Mouse (Mus musculus): ENCODE results near the gene Tspan13. TPM values are rescaled to one million over a fixed set of nuclear protein-coding genes. Genes with fewer than 3 reads are reported as not detected.

Gene Tspan13
- total and polyA plus RNA-seq, 2 experiments from 2014 or later = 250 to 378 TPM

- no peak overlapping the region for H3K9ac ChIP-seq (replicated peaks; ENCODE audit: low read length)
- TF ChIP-seq CTCF (IDR thresholded peaks at IDR 0.05; ENCODE audit: low read depth) = no peak
- H3K9me3 ChIP-seq (ENCODE audit: low read length) = no peaks in the 10 kb centered on the region
- no peaks in the 10 kb centered on the region for H3K36me3 ChIP-seq (ENCODE audit: insufficient read depth, low read length)
- no peaks in the 10 kb centered on the region for H3K4me1 ChIP-seq (ENCODE audit: insufficient read depth, low read length)
- 95% methylated on average over 9 of the region's 9 CpGs for WGBS
- H3K27ac ChIP-seq = no peak overlapping the region
- H3K4me2 ChIP-seq (ENCODE audit: low read depth, low read length) = no peak overlapping the region
- DNase-seq (ENCODE audit: low spot score) = no peak
- H3K4me3 ChIP-seq (ENCODE audit: low read length) = no peak overlapping the region
- no peaks in the 10 kb centered on the region for H3K27me3 ChIP-seq (ENCODE audit: insufficient read depth, low read length)
- ATAC-seq = no peak
Observed at GRCm38 (mm10) chr12:35983472-35983871, 58.8 kb downstream of the Tspan13 start.

- DNase-seq (ENCODE audit: low spot score) (peak; percentile 27), ATAC-seq (peak; percentile 86)
- H3K9me3 ChIP-seq (ENCODE audit: low read length) = no peaks in the 10 kb centered on the region
- H3K4me2 ChIP-seq (ENCODE audit: low read depth, low read length) = no peak overlapping the region
- WGBS = 30% methylated on average over 6 of the region's 6 CpGs
- H3K27me3 ChIP-seq (ENCODE audit: insufficient read depth, low read length) = no peaks in the 10 kb centered on the region
- no peak for TF ChIP-seq CTCF (IDR thresholded peaks at IDR 0.05; ENCODE audit: low read depth)
- no peak overlapping the region for H3K4me3 ChIP-seq (ENCODE audit: low read length)
- H3K36me3 ChIP-seq (ENCODE audit: insufficient read depth, low read length) = no peaks in the 10 kb centered on the region
- no peak overlapping the region for H3K27ac ChIP-seq
- no peaks in the 10 kb centered on the region for H3K4me1 ChIP-seq (ENCODE audit: insufficient read depth, low read length)
- H3K9ac ChIP-seq (replicated peaks; ENCODE audit: low read length) = no peak overlapping the region
Observed at GRCm38 (mm10) chr12:35981732-35982360, 60.5 kb downstream of the Tspan13 start.

GRCm38 (mm10) chr12:35979625-35980024 lies 62.7 kb downstream of the Tspan13 start:
- no peak for ATAC-seq
- Histone ChIP-seq H3K27me3 (ENCODE audit: insufficient read depth, low read length) (no peaks in the 10 kb centered on the region), H3K4me3 (ENCODE audit: low read length) (no peak overlapping the region), H3K9ac (replicated peaks; ENCODE audit: low read length) (no peak overlapping the region), H3K4me1 (ENCODE audit: insufficient read depth, low read length) (no peaks in the 10 kb centered on the region), H3K4me2 (ENCODE audit: low read depth, low read length) (no peak overlapping the region), H3K27ac (no peak overlapping the region), H3K36me3 (ENCODE audit: insufficient read depth, low read length) (no peaks in the 10 kb centered on the region), H3K9me3 (ENCODE audit: low read length) (no peaks in the 10 kb centered on the region)
- WGBS = 86% methylated on average over 5 of the region's 5 CpGs
- no peak for DNase-seq (ENCODE audit: low spot score)
- TF ChIP-seq CTCF (IDR thresholded peaks at IDR 0.05; ENCODE audit: low read depth) = no peak

GRCm38 (mm10) chr12:35977633-35978246 lies 64.6 kb downstream of the Tspan13 start:
- 32% methylated on average over 6 of the region's 6 CpGs for WGBS

GRCm38 (mm10) chr12:35975898-35976297 lies 66.4 kb downstream of the Tspan13 start:
- 80% methylated on average over 3 of the region's 3 CpGs for WGBS

More at GRCm38 (mm10) chr12:35977633-35978246, 64.6 kb downstream of the Tspan13 start:
- H3K27me3 ChIP-seq (ENCODE audit: insufficient read depth, low read length) = no peaks in the 10 kb centered on the region
- no peak overlapping the region for H3K4me2 ChIP-seq (ENCODE audit: low read depth, low read length)
- H3K36me3 ChIP-seq (ENCODE audit: insufficient read depth, low read length) = no peaks in the 10 kb centered on the region
- no peak overlapping the region for H3K4me3 ChIP-seq (ENCODE audit: low read length)
- TF ChIP-seq CTCF (IDR thresholded peaks at IDR 0.05; ENCODE audit: low read depth) = no peak
- no peak overlapping the region for H3K27ac ChIP-seq
- DNase-seq (ENCODE audit: low spot score) = peak; percentile 31
- H3K9me3 ChIP-seq (ENCODE audit: low read length) = no peaks in the 10 kb centered on the region
- 0 out of 2 replicates have a peak, but pooled peaks have one; percentile 37 for ATAC-seq
- H3K4me1 ChIP-seq (ENCODE audit: insufficient read depth, low read length) = no peaks in the 10 kb centered on the region
- no peak overlapping the region for H3K9ac ChIP-seq (replicated peaks; ENCODE audit: low read length)

GRCm38 (mm10) chr12:35966768-35967141 lies 75.5 kb downstream of the Tspan13 start:
- no peaks in the 10 kb centered on the region for H3K4me1 ChIP-seq (ENCODE audit: insufficient read depth, low read length)
- H3K27me3 ChIP-seq (ENCODE audit: insufficient read depth, low read length) = no peaks in the 10 kb centered on the region
- no peak overlapping the region for H3K9ac ChIP-seq (replicated peaks; ENCODE audit: low read length)
- H3K4me2 ChIP-seq (ENCODE audit: low read depth, low read length) = no peak overlapping the region
- TF ChIP-seq CTCF (IDR thresholded peaks at IDR 0.05; ENCODE audit: low read depth) = no peak
- ATAC-seq (no peak), DNase-seq (ENCODE audit: low spot score) (no peak)
- no peaks in the 10 kb centered on the region for H3K9me3 ChIP-seq (ENCODE audit: low read length)
- no peaks in the 10 kb centered on the region for H3K36me3 ChIP-seq (ENCODE audit: insufficient read depth, low read length)
- no peak overlapping the region for H3K27ac ChIP-seq
- H3K4me3 ChIP-seq (ENCODE audit: low read length) = no peak overlapping the region
- WGBS = 79% methylated on average over 7 of the region's 7 CpGs

More at GRCm38 (mm10) chr12:35975898-35976297, 66.4 kb downstream of the Tspan13 start:
- Histone ChIP-seq H3K4me1 (ENCODE audit: insufficient read depth, low read length) (no peaks in the 10 kb centered on the region), H3K9me3 (ENCODE audit: low read length) (no peaks in the 10 kb centered on the region), H3K27ac (no peak overlapping the region), H3K4me2 (ENCODE audit: low read depth, low read length) (no peak overlapping the region), H3K9ac (replicated peaks; ENCODE audit: low read length) (no peak overlapping the region), H3K4me3 (ENCODE audit: low read length) (no peak overlapping the region), H3K36me3 (ENCODE audit: insufficient read depth, low read length) (no peaks in the 10 kb centered on the region), H3K27me3 (ENCODE audit: insufficient read depth, low read length) (no peaks in the 10 kb centered on the region)
- TF ChIP-seq CTCF (IDR thresholded peaks at IDR 0.05; ENCODE audit: low read depth) = no peak
- DNase-seq (ENCODE audit: low spot score) (no peak), ATAC-seq (no peak)
